Mouse (Mus musculus): Measurements from ENCODE around the gene Tiam2. TPM values are rescaled to one million over a fixed set of nuclear protein-coding genes. Genes with fewer than 3 reads are reported as not detected.

Gene Tiam2
- polyA plus RNA-seq, 2 experiments from 2014 or later: 1.0 to 1.7 TPM

Other genes with a start within 250 kb of the Tiam2 start
- gene Scaf8, start 211.6 kb upstream of the Tiam2 start, polyA plus RNA-seq (2017; shearing (Covaris generic)): 10 to 100 TPM; 23.7 to 24.2 TPM
- not detected for gene Cldn20, start 206.0 kb downstream of the Tiam2 start, polyA plus RNA-seq (2017; shearing (Covaris generic))
- 1 to 10 TPM; 6.0 to 8.9 TPM for gene Tfb1m, start 231.2 kb downstream of the Tiam2 start, polyA plus RNA-seq (2017; shearing (Covaris generic))

All from activated CD4-positive, CD25-positive, alpha-beta regulatory T cell, adult 4 months (primary cell).